Mouse (Mus musculus) B cell, adult 2 months (primary cell): ENCODE measurements at regions not wholly inside any gene's neighbourhood (a gene's known extent, or its start where the extent isn't known, plus 50 kb on each side); places are given as distances from the start of the nearest gene placed in this dataset.
"Not testable (repeated sequence)": the region's sequence is repeated elsewhere in the genome, so short reads cannot be mapped to it uniquely, and the experiment has no call there.

Experiments used
- DNase-seq, 2 experiments: peaks; one replicate each; pipeline ENCODE4 v3.0.0; 2022

GRCm38 (mm10) chr6:22716864-22717557 lies 158.3 kb upstream of the Ptprz1 start:
- DNase-seq: no peak

- no peak for DNase-seq
These were observed 159.0 kb upstream of the Ptprz1 start for GRCm38 (mm10) chr6:22716144-22716856.

- no peak for DNase-seq
These were observed 177.1 kb upstream of the Ptprz1 start for GRCm38 (mm10) chr6:22698187-22698586.

- no peak for DNase-seq
These were observed 186.6 kb upstream of the Ptprz1 start for GRCm38 (mm10) chr6:22688678-22689126.

GRCm38 (mm10) chr6:22674586-22674929 lies 200.7 kb upstream of the Ptprz1 start:
- DNase-seq: no peak

GRCm38 (mm10) chr6:22673919-22674585 lies 201.2 kb upstream of the Ptprz1 start:
- DNase-seq: no peak

- no peak for DNase-seq
These were observed 203.8 kb upstream of the Ptprz1 start for GRCm38 (mm10) chr6:22671524-22671923.

GRCm38 (mm10) chr6:22668190-22668975 lies 206.9 kb upstream of the Ptprz1 start:
- no peak for DNase-seq

- DNase-seq: not testable (repeated sequence)
These were observed 217.9 kb upstream of the Ptprz1 start for GRCm38 (mm10) chr6:22657401-22657800.

- no peak for DNase-seq
These were observed 235.2 kb upstream of the Ptprz1 start for GRCm38 (mm10) chr6:22640100-22640499.

GRCm38 (mm10) chr6:22635141-22635540 lies 240.2 kb upstream of the Ptprz1 start:
- no peak for DNase-seq

GRCm38 (mm10) chr6:22634740-22635139 lies 240.6 kb upstream of the Ptprz1 start:
- no peak for DNase-seq

GRCm38 (mm10) chr6:22591592-22591991 lies 235.5 kb upstream of the Fam3c start:
- DNase-seq: no peak

- DNase-seq: no peak
These were observed 228.8 kb upstream of the Fam3c start for GRCm38 (mm10) chr6:22584851-22585250.

GRCm38 (mm10) chr6:22572925-22573324 lies 216.9 kb upstream of the Fam3c start:
- DNase-seq: no peak

- no peak for DNase-seq
These were observed 211.8 kb upstream of the Fam3c start for GRCm38 (mm10) chr6:22567891-22568290.

- DNase-seq: no peak
These were observed 192.5 kb upstream of the Fam3c start for GRCm38 (mm10) chr6:22548296-22549245.

GRCm38 (mm10) chr6:22541603-22542002 lies 185.6 kb upstream of the Fam3c start:
- no peak for DNase-seq

GRCm38 (mm10) chr6:22538254-22538653 lies 182.2 kb upstream of the Fam3c start:
- no peak for DNase-seq

GRCm38 (mm10) chr6:22524384-22524783 lies 168.3 kb upstream of the Fam3c start:
- no peak for DNase-seq

GRCm38 (mm10) chr6:22523582-22524234 lies 167.7 kb upstream of the Fam3c start:
- DNase-seq: no peak
